Comparison of ENCODE assay signal across 35 mouse cellular contexts in genomic region chr7:49689546-49689945, GRCm38 (mm10). TPM values are rescaled to one million over a fixed set of nuclear protein-coding genes. Genes with fewer than 3 reads are reported as not detected.
DNase-seq lines count a peak whose midpoint lies in the region; ATAC-seq and TF ChIP-seq lines count a peak whose summit lies in the region.
"Had no signal": no experiment of that assay in that cellular context is flagged by ENCODE, and none has a peak within 500 bp of the region (broad histone marks: within the 10 kb centered on the region; RNA-seq: fewer than 3 reads in every experiment).

No protein-coding gene starts in this region.

- 37% methylated on average over 6 of the region's 6 CpGs for WGBS in lung, embryonic 14.5 days
- 32% methylated on average over 6 of the region's 6 CpGs for WGBS in heart, embryonic 11.5 days (ENCODE audit: insufficient replicate concordance)
- WGBS in hindbrain, embryonic 12.5 days = 31% methylated on average over 6 of the region's 6 CpGs

- 0 out of 2 replicates have a peak overlapping the region, but pooled peaks have one; percentile 18 for H3K4me2 ChIP-seq in lung, embryonic 14.5 days
- no peak overlapping the region for H3K4me2 ChIP-seq in heart, embryonic 11.5 days
- no peak overlapping the region for H3K4me2 ChIP-seq in hindbrain, embryonic 12.5 days (replicated peaks)
- H3K4me2 ChIP-seq: embryonic facial prominence, embryonic 13.5 days; heart, embryonic 12.5 days; heart, embryonic 15.5 days; hindbrain, embryonic 14.5 days had no signal

- no peak for ATAC-seq in lung, embryonic 14.5 days (ENCODE audit: insufficient read depth)
- ATAC-seq in heart, embryonic 11.5 days (replicated peaks; ENCODE audit: insufficient number of reproducible peaks, low FRiP score, low TSS enrichment) = no peak
- no peak for ATAC-seq in hindbrain, embryonic 12.5 days (ENCODE audit: low FRiP score)
- ATAC-seq: forebrain, embryonic 14.5 days; forebrain, postnatal 0 days; hindbrain, postnatal 0 days; intestine, postnatal 0 days had no signal

- no peaks in the 10 kb centered on the region for H3K36me3 ChIP-seq in lung, embryonic 14.5 days (ENCODE audit: insufficient read depth)
- H3K36me3 ChIP-seq in E14TG2a.4 (ENCODE audit: insufficient read depth, low read length) = no peaks in the 10 kb centered on the region
- no peaks in the 10 kb centered on the region for H3K36me3 ChIP-seq in heart, embryonic 11.5 days (ENCODE audit: control insufficient read depth, insufficient read depth, low read length)
- H3K36me3 ChIP-seq in hindbrain, embryonic 12.5 days = no peaks in the 10 kb centered on the region
- H3K36me3 ChIP-seq: embryonic facial prominence, embryonic 10.5 days; embryonic facial prominence, embryonic 13.5 days; heart, embryonic 12.5 days; heart, embryonic 15.5 days; hindbrain, embryonic 10.5 days had no signal

- TF ChIP-seq CTCF in lung, embryonic 14.5 days (IDR thresholded peaks at IDR 0.05; ENCODE audit: low read depth) = no peak
- no peak for TF ChIP-seq CTCF in E14TG2a.4 (conservative IDR thresholded peaks at IDR 0.05; ENCODE audit: low read length)

- DNase-seq in lung, embryonic 14.5 days = no peak
- DNase-seq in lung, adult 18-20 months = no peak
- peak; percentile 70 for DNase-seq in ES-CJ7 (ENCODE audit: low read depth, low spot score)
- peak; percentile 93 for DNase-seq in R1 (ENCODE audit: low read depth, low spot score)
- no peak for DNase-seq in cerebellum, postnatal 10 days
- DNase-seq: adrenal gland, adult 2 months; adrenal gland, postnatal 14 days; B cell, adult 2 months; cerebellum, adult 11 months; cerebellum, adult 2 months; cerebellum, adult 9-11 months; cerebellum, postnatal 36 days; embryo, embryonic 11 days; forebrain, postnatal 0 days; gastrocnemius, adult 2 months; gastrocnemius, postnatal 14 days; heart, postnatal 10 days; heart, postnatal 36 days had no signal

- no peaks in the 10 kb centered on the region for H3K9me3 ChIP-seq in lung, embryonic 14.5 days (ENCODE audit: low read depth, low read length)
- no peaks in the 10 kb centered on the region for H3K9me3 ChIP-seq in E14TG2a.4 (ENCODE audit: low read length)
- H3K9me3 ChIP-seq in heart, embryonic 11.5 days (replicated peaks; ENCODE audit: control insufficient read depth, low read length) = no peaks in the 10 kb centered on the region
- H3K9me3 ChIP-seq in hindbrain, embryonic 12.5 days (replicated peaks) = no peaks in the 10 kb centered on the region
- H3K9me3 ChIP-seq: embryonic facial prominence, embryonic 10.5 days; embryonic facial prominence, embryonic 13.5 days; heart, embryonic 12.5 days; heart, embryonic 15.5 days; hindbrain, embryonic 10.5 days had no signal

- H3K9ac ChIP-seq in lung, embryonic 14.5 days = no peak overlapping the region
- H3K9ac ChIP-seq in heart, embryonic 11.5 days (ENCODE audit: low read depth, low read length) = no peak overlapping the region
- H3K9ac ChIP-seq in hindbrain, embryonic 12.5 days = no peak overlapping the region
- H3K9ac ChIP-seq: embryonic facial prominence, embryonic 13.5 days; forebrain, postnatal 0 days; heart, embryonic 12.5 days; heart, embryonic 15.5 days; hindbrain, embryonic 14.5 days had no signal

- no peak overlapping the region for H3K27ac ChIP-seq in lung, embryonic 14.5 days (ENCODE audit: low read depth)
- no peak overlapping the region for H3K27ac ChIP-seq in heart, embryonic 11.5 days (ENCODE audit: low read depth, low read length)
- H3K27ac ChIP-seq in hindbrain, embryonic 12.5 days = no peak overlapping the region
- H3K27ac ChIP-seq: embryonic facial prominence, embryonic 10.5 days; embryonic facial prominence, embryonic 13.5 days; gastrocnemius, adult 2 months; heart, embryonic 15.5 days; hindbrain, embryonic 10.5 days; hindbrain, embryonic 14.5 days; hindbrain, postnatal 0 days had no signal

- no peak overlapping the region for H3K4me3 ChIP-seq in lung, embryonic 14.5 days (ENCODE audit: low read depth, low read length)
- peak overlapping the region; percentile 49 for H3K4me3 ChIP-seq in E14TG2a.4 (replicated peaks; ENCODE audit: low read length)
- no peak overlapping the region for H3K4me3 ChIP-seq in heart, embryonic 11.5 days (ENCODE audit: low read depth, low read length)
- no peak overlapping the region for H3K4me3 ChIP-seq in hindbrain, embryonic 12.5 days
- H3K4me3 ChIP-seq: embryonic facial prominence, embryonic 10.5 days; embryonic facial prominence, embryonic 13.5 days; erythroblast, embryonic 14.5 days; gastrocnemius, adult 2 months; heart, embryonic 12.5 days; heart, embryonic 15.5 days; hindbrain, embryonic 10.5 days had no signal

- no peaks in the 10 kb centered on the region for H3K4me1 ChIP-seq in lung, embryonic 14.5 days (ENCODE audit: insufficient read depth)
- peaks cover 31% of the 10 kb centered on the region for H3K4me1 ChIP-seq in E14TG2a.4 (replicated peaks; ENCODE audit: low read depth, low read length)
- H3K4me1 ChIP-seq in heart, embryonic 11.5 days (ENCODE audit: control insufficient read depth, insufficient read depth, low read length) = peaks cover 11% of the 10 kb centered on the region; the same call in 1 of the 2 replicates
- peaks cover 8% of the 10 kb centered on the region; the same call in 1 of the 2 replicates for H3K4me1 ChIP-seq in hindbrain, embryonic 12.5 days

- H3K27me3 ChIP-seq in lung, embryonic 14.5 days (ENCODE audit: insufficient read depth, low read length) = peaks cover 12% of the 10 kb centered on the region; the same call in 1 of the 2 replicates
- H3K27me3 ChIP-seq in E14TG2a.4 (ENCODE audit: insufficient read depth, low read length) = no peaks in the 10 kb centered on the region
- H3K27me3 ChIP-seq in heart, embryonic 11.5 days (ENCODE audit: control insufficient read depth, insufficient read depth, low read length) = peaks cover 9% of the 10 kb centered on the region; the same call in 1 of the 2 replicates
- H3K27me3 ChIP-seq in hindbrain, embryonic 12.5 days = peaks cover 96% of the 10 kb centered on the region
- H3K27me3 ChIP-seq: CH12.LX had no signal

RNA-seq across cellular contexts. Expression of gene Dbx1, which starts 52.9 kb away (rescaled TPM):
- not detected in 2 replicates for polyA plus RNA-seq in lung, embryonic 14.5 days (2014; fragmentation: Nextera tagmentation; extraction: Ambion mirVana)
- polyA plus RNA-seq in heart, embryonic 11.5 days (2014; fragmentation: Nextera tagmentation; extraction: Ambion mirVana) = not detected in 2 replicates
- 17.9 and 30.8 TPM in 2 replicates for polyA plus RNA-seq in hindbrain, embryonic 12.5 days (2016; fragmentation: Nextera tagmentation; extraction: Ambion mirVana)
- polyA plus RNA-seq: adrenal gland, adult 2 months; cerebellum, adult 2 months; cortical plate, adult 2 months; erythroblast, embryonic 14.5 days; frontal cortex, adult 2 months; heart, embryonic 15.5 days; intestine, embryonic 14.5 days; intestine, postnatal 0 days had no signal

Comparison
In these comparisons a context has a peak if more than half of its experiments do, and no peak if none do; other contexts are left out.
1. DNase-seq: peak in ES-CJ7 (single experiment) and R1 (single experiment); none in lung, embryonic 14.5 days (single experiment), lung, adult 18-20 months (0 of 2) and cerebellum, postnatal 10 days (0 of 2).
2. RNA of gene Dbx1, which starts 52.9 kb away (polyA plus RNA-seq): 17.9 to 30.8 TPM in hindbrain, embryonic 12.5 days; not detected in heart, embryonic 11.5 days and not detected in lung, embryonic 14.5 days; every median in the first group is over 10 times any median in the second.